11 mouse cellular contexts compared by ENCODE assay signal in the genomic region with DNA sequence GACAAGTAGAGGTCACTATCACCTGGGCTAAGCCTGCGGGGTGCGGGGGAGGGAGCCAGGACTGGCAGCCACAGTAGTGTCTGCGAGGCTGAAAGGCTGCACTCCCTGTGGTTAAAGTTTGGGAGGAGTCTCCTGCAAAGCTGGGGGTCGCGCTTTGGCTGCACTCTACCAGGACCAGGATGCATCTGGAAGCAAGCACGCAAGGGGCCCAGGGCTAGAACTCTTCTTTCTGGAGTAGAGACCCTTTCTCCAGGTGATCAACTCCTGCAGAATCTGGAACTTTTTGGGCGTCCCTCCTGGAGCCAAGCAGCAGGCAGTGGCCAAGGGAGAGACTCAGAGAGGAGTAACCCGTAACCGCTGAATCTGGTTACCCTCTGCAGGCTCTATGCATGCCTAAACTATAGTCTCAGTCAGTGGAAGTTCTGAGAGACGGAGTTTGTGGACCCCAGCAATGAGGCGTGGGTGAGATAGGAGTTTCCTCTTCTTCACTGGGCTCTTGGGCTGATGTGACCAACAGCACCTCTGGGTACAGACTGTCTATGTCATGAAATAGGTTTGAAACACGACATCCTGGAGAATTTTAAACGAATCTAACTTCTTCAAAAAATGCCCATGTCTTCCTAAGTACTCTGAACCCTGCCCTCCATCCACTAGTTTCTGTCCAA. TPM values are rescaled to one million over a fixed set of nuclear protein-coding genes. Genes with fewer than 3 reads are reported as not detected.
DNase-seq lines count a peak whose midpoint lies in the region; ATAC-seq and TF ChIP-seq lines count a peak whose summit lies in the region.
"Had no signal": no experiment of that assay in that cellular context is flagged by ENCODE, and none has a peak within 500 bp of the region (broad histone marks: within the 10 kb centered on the region; RNA-seq: fewer than 3 reads in every experiment).

No protein-coding gene starts in this region.

- no peak for ATAC-seq in hindbrain, embryonic 12.5 days (ENCODE audit: low FRiP score)
- ATAC-seq in midbrain, embryonic 13.5 days: no peak
- ATAC-seq in intestine, embryonic 15.5 days: no peak
- ATAC-seq in stomach, postnatal 0 days (ENCODE audit: low FRiP score, low TSS enrichment): no peak

- H3K4me1 ChIP-seq in hindbrain, embryonic 10.5 days (replicated peaks): peaks cover 18% of the 10 kb centered on the region
- H3K4me1 ChIP-seq in hindbrain, embryonic 12.5 days: peaks cover 20% of the 10 kb centered on the region
- H3K4me1 ChIP-seq in midbrain, embryonic 10.5 days: peaks cover 18% of the 10 kb centered on the region
- peaks cover 23% of the 10 kb centered on the region for H3K4me1 ChIP-seq in midbrain, embryonic 13.5 days (replicated peaks)
- peaks cover 13% of the 10 kb centered on the region; the same call in 1 of the 2 replicates for H3K4me1 ChIP-seq in intestine, embryonic 15.5 days (replicated peaks)
- no peaks in the 10 kb centered on the region for H3K4me1 ChIP-seq in stomach, postnatal 0 days (replicated peaks; ENCODE audit: control insufficient read depth, insufficient read depth)

- no peak overlapping the region for H3K4me2 ChIP-seq in hindbrain, embryonic 12.5 days (replicated peaks)
- H3K4me2 ChIP-seq in midbrain, embryonic 13.5 days (replicated peaks): no peak overlapping the region
- H3K4me2 ChIP-seq in intestine, embryonic 15.5 days (replicated peaks): peak overlapping the region; percentile 83; the same call in 1 of the 2 replicates
- peak overlapping the region; percentile 69; the same call in 1 of the 2 replicates for H3K4me2 ChIP-seq in stomach, postnatal 0 days (replicated peaks; ENCODE audit: low read depth)

- DNase-seq in hindbrain, embryonic 10.5 days (ENCODE audit: low spot score): peak; percentile 17
- DNase-seq in midbrain, embryonic 10.5 days (ENCODE audit: low spot score): peak; percentile 27
- no peak for DNase-seq in stomach, postnatal 0 days (ENCODE audit: low spot score)
- DNase-seq in spleen, postnatal 36 days (ENCODE audit: low spot score in 2 of 2): no peak
- DNase-seq: gastrocnemius, postnatal 36 days; right cerebral cortex, postnatal 25 days had no signal

- TF ChIP-seq EP300 in stomach, postnatal 0 days (optimal IDR thresholded peaks at IDR 0.05): no peak

- no peak overlapping the region for H3K4me3 ChIP-seq in hindbrain, embryonic 10.5 days
- no peak overlapping the region for H3K4me3 ChIP-seq in hindbrain, embryonic 12.5 days
- no peak overlapping the region for H3K4me3 ChIP-seq in midbrain, embryonic 10.5 days
- no peak overlapping the region for H3K4me3 ChIP-seq in midbrain, embryonic 13.5 days (replicated peaks)
- no peak overlapping the region for H3K4me3 ChIP-seq in intestine, embryonic 15.5 days (replicated peaks)
- no peak overlapping the region for H3K4me3 ChIP-seq in stomach, postnatal 0 days (ENCODE audit: low read depth, low read length)
- H3K4me3 ChIP-seq: erythroblast, embryonic 14.5 days had no signal

- H3K9me3 ChIP-seq in hindbrain, embryonic 10.5 days: no peaks in the 10 kb centered on the region
- no peaks in the 10 kb centered on the region for H3K9me3 ChIP-seq in hindbrain, embryonic 12.5 days (replicated peaks)
- H3K9me3 ChIP-seq in midbrain, embryonic 10.5 days (replicated peaks): no peaks in the 10 kb centered on the region
- no peaks in the 10 kb centered on the region for H3K9me3 ChIP-seq in midbrain, embryonic 13.5 days
- H3K9me3 ChIP-seq in intestine, embryonic 15.5 days: no peaks in the 10 kb centered on the region
- H3K9me3 ChIP-seq in stomach, postnatal 0 days (ENCODE audit: control insufficient read depth, low read length): no peaks in the 10 kb centered on the region

- TF ChIP-seq CTCF in stomach, postnatal 0 days (IDR thresholded peaks at IDR 0.05; ENCODE audit: low read depth): no peak

- H3K27ac ChIP-seq in hindbrain, embryonic 10.5 days: no peak overlapping the region
- no peak overlapping the region for H3K27ac ChIP-seq in hindbrain, embryonic 12.5 days
- no peak overlapping the region for H3K27ac ChIP-seq in midbrain, embryonic 10.5 days (replicated peaks)
- H3K27ac ChIP-seq in midbrain, embryonic 13.5 days: no peak overlapping the region
- no peak overlapping the region for H3K27ac ChIP-seq in intestine, embryonic 15.5 days
- H3K27ac ChIP-seq in stomach, postnatal 0 days (replicated peaks): no peak overlapping the region
- H3K27ac ChIP-seq: liver, embryonic 14.5 days had no signal

- H3K36me3 ChIP-seq in hindbrain, embryonic 10.5 days: no peaks in the 10 kb centered on the region
- no peaks in the 10 kb centered on the region for H3K36me3 ChIP-seq in hindbrain, embryonic 12.5 days
- H3K36me3 ChIP-seq in midbrain, embryonic 10.5 days: no peaks in the 10 kb centered on the region
- H3K36me3 ChIP-seq in midbrain, embryonic 13.5 days: no peaks in the 10 kb centered on the region
- H3K36me3 ChIP-seq in intestine, embryonic 15.5 days: no peaks in the 10 kb centered on the region
- H3K36me3 ChIP-seq in stomach, postnatal 0 days (ENCODE audit: control insufficient read depth, insufficient read depth, low read length): no peaks in the 10 kb centered on the region

- peaks cover 72% of the 10 kb centered on the region for H3K27me3 ChIP-seq in hindbrain, embryonic 10.5 days (ENCODE audit: insufficient read depth, poor library complexity, severe bottlenecking)
- peaks cover 75% of the 10 kb centered on the region for H3K27me3 ChIP-seq in hindbrain, embryonic 12.5 days
- peaks cover 77% of the 10 kb centered on the region for H3K27me3 ChIP-seq in midbrain, embryonic 10.5 days (ENCODE audit: low read depth, poor library complexity, severe bottlenecking)
- peaks cover 72% of the 10 kb centered on the region for H3K27me3 ChIP-seq in midbrain, embryonic 13.5 days
- H3K27me3 ChIP-seq in intestine, embryonic 15.5 days (replicated peaks): peaks cover 48% of the 10 kb centered on the region
- H3K27me3 ChIP-seq in stomach, postnatal 0 days (ENCODE audit: control insufficient read depth, insufficient read depth, low read length): peaks cover 4% of the 10 kb centered on the region; the same call in 1 of the 2 replicates

- 1% methylated on average over 13 of the region's 13 CpGs for WGBS in hindbrain, embryonic 10.5 days
- WGBS in hindbrain, embryonic 12.5 days: 1% methylated on average over 13 of the region's 13 CpGs
- 1% methylated on average over 13 of the region's 13 CpGs for WGBS in midbrain, embryonic 10.5 days
- WGBS in midbrain, embryonic 13.5 days: 2% methylated on average over 13 of the region's 13 CpGs
- WGBS in intestine, embryonic 15.5 days: 17% methylated on average over 13 of the region's 13 CpGs
- WGBS in stomach, postnatal 0 days: 55% methylated on average over 13 of the region's 13 CpGs

- no peak overlapping the region for H3K9ac ChIP-seq in hindbrain, embryonic 12.5 days
- H3K9ac ChIP-seq in midbrain, embryonic 13.5 days (replicated peaks): no peak overlapping the region
- no peak overlapping the region for H3K9ac ChIP-seq in intestine, embryonic 15.5 days
- H3K9ac ChIP-seq in stomach, postnatal 0 days (ENCODE audit: low read length): no peak overlapping the region
- H3K9ac ChIP-seq: liver, embryonic 14.5 days had no signal

RNA-seq across cellular contexts. Expression of a gene that starts 1.5 kb away (rescaled TPM):
- polyA plus RNA-seq in hindbrain, embryonic 10.5 days (2016; fragmentation: Nextera tagmentation; extraction: Ambion mirVana): 5.1 and 7.8 TPM in 2 replicates
- 19.7 and 37.7 TPM in 2 replicates for polyA plus RNA-seq in hindbrain, embryonic 12.5 days (2016; fragmentation: Nextera tagmentation; extraction: Ambion mirVana)
- polyA plus RNA-seq in midbrain, embryonic 10.5 days (2016; fragmentation: Nextera tagmentation; extraction: Ambion mirVana): 5.4 and 13.1 TPM in 2 replicates
- polyA plus RNA-seq in midbrain, embryonic 13.5 days (2015; fragmentation: Nextera tagmentation; extraction: Ambion mirVana): 7.8 and 9.2 TPM in 2 replicates
- 37.1 and 37.8 TPM in 2 replicates for polyA plus RNA-seq in intestine, embryonic 15.5 days (2015; fragmentation: Nextera tagmentation; extraction: Ambion mirVana)
- polyA plus RNA-seq in stomach, postnatal 0 days (2015; fragmentation: Nextera tagmentation; extraction: Ambion mirVana): 17.0 and 18.5 TPM in 2 replicates
- polyA plus RNA-seq: erythroblast, embryonic 14.5 days had no signal

Comparison
In these comparisons a context has a peak if more than half of its experiments do, and no peak if none do; other contexts are left out.
1. DNase-seq: peak in hindbrain, embryonic 10.5 days (single experiment) and midbrain, embryonic 10.5 days (single experiment); none in stomach, postnatal 0 days (single experiment) and spleen, postnatal 36 days (0 of 2).
2. H3K4me2 ChIP-seq: peak in intestine, embryonic 15.5 days (single experiment) and stomach, postnatal 0 days (single experiment); none in hindbrain, embryonic 12.5 days (single experiment) and midbrain, embryonic 13.5 days (single experiment).